Mouse (Mus musculus) ES-E14 (cell line): ENCODE data around the gene Fgf12. TPM values are rescaled to one million over a fixed set of nuclear protein-coding genes. Genes with fewer than 3 reads are reported as not detected.

ENCODE experiments used
- DNase-seq: peaks from one replicate; pipeline ENCODE4 v3.0.0-alpha.2; 2013; ENCODE audit warnings: low read depth, low spot score
- H3K27ac ChIP-seq: 2 replicates; pipeline ENCODE4 v1.5.1; 2012; ENCODE audit warnings: low read depth, mild to moderate bottlenecking, low read length, moderate library complexity, mixed read lengths; ENCODE audit not compliant: poor library complexity, insufficient read depth, severe bottlenecking
- H3K36me3 ChIP-seq: 2 replicates; pipeline ENCODE4 v1.6.1; 2012; ENCODE audit warnings: mild to moderate bottlenecking, low read length, moderate library complexity, mixed read lengths; ENCODE audit not compliant: control insufficient read depth, poor library complexity, insufficient read depth, severe bottlenecking
- H3K4me1 ChIP-seq, 2 experiments: fragments of 150-350 bp in 1 of 2; sonication (generic) in 1 of 2; 2 replicates each; pipeline ENCODE4 v1.6.1; 2012; ENCODE audit warnings: low read length in 2 of 2, mild to moderate bottlenecking in 1 of 2, mixed read lengths in 1 of 2; ENCODE audit not compliant: control insufficient read depth in 2 of 2, insufficient read depth in 2 of 2, poor library complexity in 1 of 2
- H3K4me3 ChIP-seq, 2 experiments: fragments of 150-350 bp in 1 of 2; sonication (generic) in 1 of 2; 2 replicates each; pipeline ENCODE4 v1.5.1; 2012; ENCODE audit warnings: low read length in 2 of 2, low read depth in 1 of 2, mild to moderate bottlenecking in 1 of 2, mixed read lengths in 1 of 2; ENCODE audit not compliant: insufficient read depth in 1 of 2, poor library complexity in 1 of 2, severe bottlenecking in 1 of 2
- H3K9ac ChIP-seq: 2 replicates; pipeline ENCODE4 v1.6.1; 2012; ENCODE audit warnings: low read depth, mild to moderate bottlenecking, low read length, mixed read lengths; ENCODE audit not compliant: poor library complexity, insufficient read depth, severe bottlenecking
- H3K9me3 ChIP-seq: fragments of 150-350 bp; sonication (generic); 2 replicates; pipeline ENCODE4 v1.6.1; 2012; ENCODE audit warnings: low read depth, mild to moderate bottlenecking, low read length; ENCODE audit not compliant: control insufficient read depth, insufficient read depth
- CHD2 ChIP-seq: IDR thresholded peaks from 2 replicates; pipeline ENCODE4 v1.6.1; 2014; ENCODE audit warnings: mild to moderate bottlenecking, low read depth, low read length, inconsistent platforms
- HCFC1 ChIP-seq: IDR thresholded peaks from 2 replicates; pipeline ENCODE4 v1.6.1; 2012; ENCODE audit warnings: low read length, inconsistent platforms, borderline replicate concordance; ENCODE audit not compliant: insufficient read depth
- MAFK ChIP-seq: IDR thresholded peaks from 2 replicates; pipeline ENCODE4 v1.6.1; 2014; ENCODE audit warnings: mild to moderate bottlenecking, low read depth, low read length, inconsistent platforms; ENCODE audit not compliant: insufficient read depth
- ZC3H11A ChIP-seq: IDR thresholded peaks from 2 replicates; pipeline ENCODE4 v1.6.1; 2012; ENCODE audit warnings: low read depth, mild to moderate bottlenecking, inconsistent platforms, low read length, borderline replicate concordance
- ZNF384 ChIP-seq: IDR thresholded peaks from 2 replicates; pipeline ENCODE4 v1.6.1; 2012; ENCODE audit warnings: low read depth, low read length, inconsistent platforms
- in situ Hi-C, 2 experiments: fragments of 600-800 bp; cut with MboI; formaldehyde crosslinking; loops; one replicate each; pipeline ENCODE4 v1.15.1; 2025; ENCODE audit warnings: low sequenced_read_pairs in 2 of 2, inconsistent platforms in 1 of 2; ENCODE audit not compliant: unreplicated experiment in 2 of 2
- total RNA-seq: library from RNA; depleted of rRNA; stranded (reverse); fragments of 300-350 nt; gene quantifications from 2 replicates; pipeline ENCODE4 v1.2.3, GENCODE M21; 2012

Fgf12 gene
- total RNA-seq, 1 experiment: not detected

- no peak overlapping the region for H3K4me3 ChIP-seq
- H3K4me1 ChIP-seq: no peaks in the 10 kb centered on the region
- DNase-seq: no peak
- no peak overlapping the region for H3K9ac ChIP-seq
- H3K27ac ChIP-seq: no peak overlapping the region
- H3K9me3 ChIP-seq: no peaks in the 10 kb centered on the region
- no peak for TF ChIP-seq HCFC1
- no peak for TF ChIP-seq ZC3H11A
- no peak for TF ChIP-seq MAFK
- TF ChIP-seq CHD2: no peak
- no peak for TF ChIP-seq ZNF384
- in situ Hi-C loops: no loop called here
- H3K36me3 ChIP-seq: no peaks in the 10 kb centered on the region
Measured at GRCm38 (mm10) chr16:28323576-28323975, 429.3 kb downstream of the Fgf12 start.

- no peak overlapping the region for H3K9ac ChIP-seq
- no peaks in the 10 kb centered on the region for H3K9me3 ChIP-seq
- TF ChIP-seq ZC3H11A: no peak
- no peak for TF ChIP-seq ZNF384
- TF ChIP-seq HCFC1: no peak
- TF ChIP-seq CHD2: no peak
- no peak for TF ChIP-seq MAFK
- H3K4me1 ChIP-seq: no peaks in the 10 kb centered on the region
- no peak overlapping the region for H3K27ac ChIP-seq
- no peaks in the 10 kb centered on the region for H3K36me3 ChIP-seq
- no peak overlapping the region for H3K4me3 ChIP-seq
- in situ Hi-C loops: no loop called here
- no peak for DNase-seq
Measured at GRCm38 (mm10) chr16:28311618-28312017, 441.2 kb downstream of the Fgf12 start.

- H3K4me1 ChIP-seq: no peaks in the 10 kb centered on the region
- H3K36me3 ChIP-seq: no peaks in the 10 kb centered on the region
- in situ Hi-C loops: no loop called here
- H3K9me3 ChIP-seq: no peaks in the 10 kb centered on the region
- no peak overlapping the region for H3K4me3 ChIP-seq
- DNase-seq: no peak
- no peak overlapping the region for H3K9ac ChIP-seq
- no peak overlapping the region for H3K27ac ChIP-seq
- TF ChIP-seq MAFK (no peak), CHD2 (no peak), ZC3H11A (no peak), ZNF384 (no peak), HCFC1 (no peak)
Measured at GRCm38 (mm10) chr16:28303889-28304288, 449.0 kb downstream of the Fgf12 start.

GRCm38 (mm10) chr16:28289689-28290330, 463.1 kb downstream of the Fgf12 start:
- DNase-seq: no peak
- no peak overlapping the region for H3K27ac ChIP-seq
- in situ Hi-C loops: no loop called here

GRCm38 (mm10) chr16:28257904-28258303, 495.0 kb downstream of the Fgf12 start:
- no peak for DNase-seq
- in situ Hi-C loops: no loop called here
- no peak overlapping the region for H3K4me3 ChIP-seq
- H3K9ac ChIP-seq: no peak overlapping the region
- H3K4me1 ChIP-seq: no peaks in the 10 kb centered on the region
- no peaks in the 10 kb centered on the region for H3K9me3 ChIP-seq
- H3K36me3 ChIP-seq: no peaks in the 10 kb centered on the region
- no peak for TF ChIP-seq CHD2
- no peak for TF ChIP-seq HCFC1
- H3K27ac ChIP-seq: no peak overlapping the region

More at GRCm38 (mm10) chr16:28289689-28290330, 463.1 kb downstream of the Fgf12 start:
- TF ChIP-seq HCFC1 (no peak), ZNF384 (no peak), CHD2 (no peak), MAFK (no peak), ZC3H11A (no peak)
- no peaks in the 10 kb centered on the region for H3K9me3 ChIP-seq
- H3K9ac ChIP-seq: no peak overlapping the region
- no peaks in the 10 kb centered on the region for H3K36me3 ChIP-seq
- H3K4me1 ChIP-seq: no peaks in the 10 kb centered on the region
- H3K4me3 ChIP-seq: no peak overlapping the region
